Mouse (Mus musculus) bone marrow, adult 2 months (tissue): ENCODE measurements around the gene Dnase2a. TPM values are rescaled to one million over a fixed set of nuclear protein-coding genes. Genes with fewer than 3 reads are reported as not detected.

Experiments
- H3K27ac ChIP-seq: fragments of 200-500 bp; 2 replicates; pipeline ENCODE4 v1.5.1; 2012; ENCODE audit warnings: low read depth, mild to moderate bottlenecking, control low read depth, inconsistent platforms, low read length; ENCODE audit not compliant: control insufficient read depth, poor library complexity, insufficient read depth
- H3K4me1 ChIP-seq: fragments of 200-500 bp; 2 replicates; pipeline ENCODE4 v1.6.1; 2011; ENCODE audit warnings: low read length; ENCODE audit not compliant: control insufficient read depth, insufficient read depth
- H3K4me3 ChIP-seq: fragments of 200-500 bp; replicated peaks from 2 replicates; pipeline ENCODE3; 2011; ENCODE audit warnings: mild to moderate bottlenecking, low read depth, low read length, control low read depth; ENCODE audit not compliant: control insufficient read depth
- CTCF ChIP-seq: fragments of 200-500 bp; IDR thresholded peaks from 2 replicates; pipeline ENCODE4 v1.5.1; 2011; ENCODE audit warnings: low read length, control low read depth; ENCODE audit not compliant: control insufficient read depth, insufficient read depth
- POLR2A ChIP-seq: fragments of 200-500 bp; IDR thresholded peaks from 2 replicates; pipeline ENCODE4 v1.6.1; 2011; ENCODE audit warnings: low read depth, mild to moderate bottlenecking, control low read depth, low read length, borderline replicate concordance; ENCODE audit not compliant: control insufficient read depth
- WGBS: fragments of 180-500 bp; shearing (Covaris S2); methylation state at CpG from one replicate; pipeline ENCODE4 v1.1.7; 2018; 5-methylcytosine and 5-hydroxymethylcytosine counted together
- polyA plus RNA-seq: library from polyadenylated mRNA; stranded (reverse); fragments of >200 nt; gene quantifications from 2 replicates; pipeline ENCODE4 v1.2.4, GENCODE M21; 2011; ENCODE audit warnings: low replicate concordance; ENCODE audit not compliant: missing spikeins, insufficient read depth, insufficient read length

Dnase2a gene
- polyA plus RNA-seq, 1 experiment, result 54.0 TPM

- no peak for TF ChIP-seq POLR2A
- no peak for TF ChIP-seq CTCF
- Histone ChIP-seq H3K27ac (no peak overlapping the region), H3K4me1 (no peaks in the 10 kb centered on the region; the same call in 1 of the 2 replicates), H3K4me3 (no peak overlapping the region)
- WGBS, result 26% methylated on average over 23 of the region's 23 CpGs
These were observed 27.9 kb downstream of the Dnase2a start for GRCm38 (mm10) chr8:84936041-84936961.

- WGBS, result 1% methylated on average over 50 of the region's 50 CpGs
- no peak within 1 kb of the TSS for H3K27ac ChIP-seq
- no peak within 1 kb of the TSS for H3K4me3 ChIP-seq
- H3K4me1 ChIP-seq, result no peaks in the 10 kb centered on the region; the same call in 1 of the 2 replicates
- TF ChIP-seq POLR2A (no peak), CTCF (peak; percentile 50; the same call in 1 of the 2 replicates)
These were observed 28.7 kb downstream of the Dnase2a start, which contains the start of gene Mast1 for GRCm38 (mm10) chr8:84936962-84937546. Gene Mast1 (minus strand): TSS chr8:84937359.

GRCm38 (mm10) chr8:84937620-84938485 is 29.5 kb downstream of the Dnase2a start:
- Histone ChIP-seq H3K4me1 (no peaks in the 10 kb centered on the region; the same call in 1 of the 2 replicates), H3K27ac (no peak overlapping the region), H3K4me3 (no peak overlapping the region)
- no peak for TF ChIP-seq POLR2A
- WGBS, result 55% methylated on average over 13 of the region's 13 CpGs

- Histone ChIP-seq H3K27ac (no peak overlapping the region), H3K4me1 (no peaks in the 10 kb centered on the region), H3K4me3 (no peak overlapping the region)
- 28% methylated on average over 4 of the region's 4 CpGs for WGBS
- TF ChIP-seq POLR2A (no peak), CTCF (no peak)
These were observed 35.3 kb downstream of the Dnase2a start for GRCm38 (mm10) chr8:84943699-84944098.

GRCm38 (mm10) chr8:84944478-84945160 is 36.3 kb downstream of the Dnase2a start:
- Histone ChIP-seq H3K27ac (no peak overlapping the region), H3K4me3 (no peak overlapping the region), H3K4me1 (no peaks in the 10 kb centered on the region)
- TF ChIP-seq POLR2A, result no peak
- TF ChIP-seq CTCF, result no peak
- WGBS, result 5% methylated on average over 26 of the region's 26 CpGs

GRCm38 (mm10) chr8:84945235-84945632 is 36.9 kb downstream of the Dnase2a start:
- H3K4me3 ChIP-seq, result no peak overlapping the region
- WGBS, result 7% methylated on average over 11 of the region's 11 CpGs
- H3K4me1 ChIP-seq, result no peaks in the 10 kb centered on the region
- no peak overlapping the region for H3K27ac ChIP-seq
- no peak for TF ChIP-seq POLR2A
- no peak for TF ChIP-seq CTCF

- H3K4me1 ChIP-seq, result no peaks in the 10 kb centered on the region
- no peak overlapping the region for H3K4me3 ChIP-seq
- H3K27ac ChIP-seq, result no peak overlapping the region
- 3% methylated on average over 50 of the region's 67 CpGs for WGBS
- no peak for TF ChIP-seq POLR2A
- no peak for TF ChIP-seq CTCF
These were observed 37.5 kb downstream of the Dnase2a start for GRCm38 (mm10) chr8:84945633-84946527.
